8 mouse cellular contexts compared by ENCODE assay signal in the genomic region with DNA sequence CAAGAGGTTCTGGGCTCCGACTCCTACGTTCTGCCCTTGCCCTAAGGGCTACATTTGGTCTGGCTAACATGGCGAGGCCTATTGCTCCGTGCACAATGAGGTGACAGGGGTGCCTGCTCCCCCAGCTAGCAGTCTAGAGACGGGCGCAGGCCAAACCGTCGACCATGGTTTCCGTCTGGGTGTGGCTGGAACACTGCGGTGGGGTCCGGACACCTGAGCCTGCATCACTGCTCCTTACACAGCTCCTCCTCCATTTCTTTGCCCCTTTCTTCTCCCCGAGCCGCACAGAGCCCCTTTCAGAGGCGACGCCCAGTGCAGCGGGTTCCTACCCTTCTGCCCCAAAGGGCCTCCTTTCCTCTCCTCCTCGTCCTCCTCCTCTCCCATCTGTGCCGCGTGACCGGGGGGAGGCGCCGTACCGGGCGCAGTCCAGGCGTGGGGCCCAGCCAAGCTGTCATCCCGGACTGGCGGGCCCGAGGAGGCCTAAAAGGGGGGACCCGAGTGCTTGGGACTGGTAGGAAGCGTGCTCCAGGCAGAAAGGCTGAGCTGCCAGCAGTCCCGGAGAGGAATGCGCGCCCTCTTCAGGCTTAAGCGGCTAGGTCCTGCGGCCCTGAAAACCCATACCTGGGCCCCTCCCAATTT. TPM values are rescaled to one million over a fixed set of nuclear protein-coding genes. Genes with fewer than 3 reads are reported as not detected.
DNase-seq lines count a peak whose midpoint lies in the region; ATAC-seq and TF ChIP-seq lines count a peak whose summit lies in the region.

No protein-coding gene starts in this region.

- no peaks in the 10 kb centered on the region for H3K9me3 ChIP-seq in ES-E14 (ENCODE audit: control insufficient read depth, insufficient read depth, low read depth, low read length)
- no peaks in the 10 kb centered on the region for H3K9me3 ChIP-seq in forebrain, embryonic 12.5 days

- peak overlapping the region; percentile 75 for H3K9ac ChIP-seq in ES-E14 (ENCODE audit: insufficient read depth, low read depth, low read length, poor library complexity, severe bottlenecking)
- H3K9ac ChIP-seq in forebrain, embryonic 12.5 days, result peak overlapping the region; percentile 26; the same call in 1 of the 2 replicates

- H3K27ac ChIP-seq in ES-E14 (ENCODE audit: insufficient read depth, low read depth, low read length, poor library complexity, severe bottlenecking), result peak overlapping the region; percentile 42
- H3K27ac ChIP-seq in forebrain, embryonic 12.5 days, result no peak overlapping the region

- H3K4me2 ChIP-seq in forebrain, embryonic 12.5 days, result peak overlapping the region; percentile 61

- ATAC-seq in forebrain, embryonic 12.5 days (ENCODE audit: low FRiP score), result peak; percentile 33; the same call in 1 of the 2 replicates
- peak; percentile 46 for ATAC-seq in megakaryocyte progenitor cell, adult 5-6 weeks (replicated peaks; ENCODE audit: poor library complexity)

- peak overlapping the region; percentile 58 to 72 for H3K4me3 ChIP-seq in ES-E14 (ENCODE audit: insufficient read depth in 1 of 2, low read depth in 1 of 2, low read length in 2 of 2, poor library complexity in 1 of 2, severe bottlenecking in 1 of 2)
- H3K4me3 ChIP-seq in forebrain, embryonic 12.5 days (replicated peaks), result peak overlapping the region; percentile 41

- peaks cover 0 to 16% of the 10 kb centered on the region in 2 experiments; a peak in 3 of 4 replicates for H3K4me1 ChIP-seq in ES-E14 (ENCODE audit: control insufficient read depth in 2 of 2, insufficient read depth in 2 of 2, low read length in 2 of 2, poor library complexity in 1 of 2)
- H3K4me1 ChIP-seq in forebrain, embryonic 12.5 days, result peaks cover 17% of the 10 kb centered on the region

- in situ Hi-C loops in ES-E14 (cut with MboI; ENCODE audit: low sequenced_read_pairs in 2 of 2, unreplicated experiment in 2 of 2), result no loop called here

- intact Hi-C loops in heart, postnatal 14 days (cut with DNase I), result loop anchor here (2.0 kb wide), 1 partner anchor 19 kb away; no protein-coding TSS in a partner anchor

- H3K36me3 ChIP-seq in ES-E14 (ENCODE audit: control insufficient read depth, insufficient read depth, low read length, poor library complexity, severe bottlenecking), result no peaks in the 10 kb centered on the region
- no peaks in the 10 kb centered on the region for H3K36me3 ChIP-seq in forebrain, embryonic 12.5 days (replicated peaks)

- peaks cover 34% of the 10 kb centered on the region for H3K27me3 ChIP-seq in forebrain, embryonic 12.5 days

- 2% methylated on average over 35 of the region's 35 CpGs for WGBS in forebrain, embryonic 12.5 days

- no peak for DNase-seq in ES-E14 (ENCODE audit: low read depth, low spot score)
- DNase-seq in c-Kit-positive CD71-positive TER-119-negative erythroid progenitor cells, embryonic 14.5 days (ENCODE audit: low read depth), result peak; percentile 51
- DNase-seq in heart, postnatal 14 days, result peak; percentile 62 to 73
- peak; percentile 38 to 55 for DNase-seq in layer of hippocampus, postnatal 10 days (ENCODE audit: low spot score in 2 of 2)
- DNase-seq in skeletal muscle tissue, adult 2 months (ENCODE audit: low read depth, low spot score), result peak; percentile 48
- DNase-seq in yolk sac, embryonic 10.5 days (ENCODE audit: low spot score), result peak; percentile 44

TF ChIP-seq in ES-E14, 5 proteins besides CTCF, POLR2A, EP300 and RAD21:
- TF ChIP-seq HCFC1 (IDR thresholded peaks at IDR 0.05; ENCODE audit: borderline replicate concordance, insufficient read depth, low read length) (no peak), MAFK (IDR thresholded peaks at IDR 0.05; ENCODE audit: insufficient read depth, low read depth, low read length) (no peak), ZC3H11A (IDR thresholded peaks at IDR 0.05; ENCODE audit: borderline replicate concordance, low read depth, low read length) (no peak), CHD2 (IDR thresholded peaks at IDR 0.05; ENCODE audit: low read depth, low read length) (no peak), ZNF384 (IDR thresholded peaks at IDR 0.05; ENCODE audit: low read depth, low read length) (no peak)

RNA-seq across cellular contexts. Expression of gene Ccne1, which starts 21.6 kb away (rescaled TPM):
- total RNA-seq in ES-E14 (2012; rRNA removed), result 194 and 278 TPM in 2 replicates
- 43.4 and 44.1 TPM in 2 replicates for polyA plus RNA-seq in forebrain, embryonic 12.5 days (2016; fragmentation: Nextera tagmentation; extraction: Ambion mirVana)
- total RNA-seq in heart, postnatal 14 days (2021), result 1 to 10 TPM; 1.2 to 1.9 TPM
- total RNA-seq in layer of hippocampus, postnatal 10 days (2021), result 10 to 100 TPM in 1 of 2 experiments, 1 to 10 TPM in 1; 9.4 to 11.4 TPM
- total RNA-seq in megakaryocyte progenitor cell, adult 5-6 weeks (2015), result 17.0 and 20.3 TPM in 2 replicates
- 29.3 and 32.4 TPM in 2 replicates for total RNA-seq in megakaryocyte progenitor cell, adult 5-6 weeks (2017)
